ENCODE assay signal across 22 mouse cellular contexts in genomic region chr4:101035131-101035530, GRCm38 (mm10). TPM values are rescaled to one million over a fixed set of nuclear protein-coding genes. Genes with fewer than 3 reads are reported as not detected.
"Had no signal": no experiment of that assay in that cellular context is flagged by ENCODE, and none has a peak within 500 bp of the region (broad histone marks: within the 10 kb centered on the region; RNA-seq: fewer than 3 reads in every experiment).

No protein-coding gene starts in this region.

- H3K9me3 ChIP-seq: limb, embryonic 12.5 days; midbrain, embryonic 12.5 days; neural tube, embryonic 13.5 days had no signal

- H3K4me1 ChIP-seq: limb, embryonic 12.5 days; midbrain, embryonic 12.5 days; neural tube, embryonic 13.5 days had no signal

- DNase-seq: kidney, adult 18-20 months; layer of hippocampus, adult 9-11 months; layer of hippocampus, postnatal 36 days; lung, adult 18-20 months; lung, postnatal 14 days; retina, postnatal 1 day; right cerebral cortex, postnatal 4 days; spleen, adult 18-20 months; thymus, adult 18-20 months; thymus, postnatal 14 days had no signal

- ATAC-seq: inflammation-experienced regulatory T-cells, adult 6 months had no signal

- H3K27ac ChIP-seq: kidney, postnatal 0 days; limb, embryonic 12.5 days; liver, embryonic 14.5 days; midbrain, embryonic 12.5 days; neural tube, embryonic 13.5 days had no signal

- H3K4me3 ChIP-seq: limb, embryonic 12.5 days; midbrain, embryonic 12.5 days; neural tube, embryonic 13.5 days had no signal

- H3K27me3 ChIP-seq: limb, embryonic 12.5 days; midbrain, embryonic 12.5 days; neural tube, embryonic 13.5 days had no signal

- H3K9ac ChIP-seq: limb, embryonic 12.5 days; liver, embryonic 14.5 days; midbrain, embryonic 12.5 days; neural tube, embryonic 13.5 days had no signal

- H3K36me3 ChIP-seq: limb, embryonic 12.5 days; midbrain, embryonic 12.5 days; neural tube, embryonic 13.5 days had no signal

- H3K4me2 ChIP-seq: limb, embryonic 12.5 days; midbrain, embryonic 12.5 days; neural tube, embryonic 13.5 days had no signal

RNA-seq across cellular contexts. Expression of gene Gm10577, which starts 14.6 kb away (rescaled TPM):
- total RNA-seq: layer of hippocampus, adult 18-20 months; layer of hippocampus, postnatal 36 days; left cerebral cortex, adult 8-10 months; left cerebral cortex, postnatal 25 days; liver, adult 2 months; megakaryocyte-erythroid progenitor cell, adult 5-6 weeks had no signal
- polyA plus RNA-seq: inflammation-experienced regulatory T-cells, adult 6 months; kidney, postnatal 0 days; limb, embryonic 12.5 days; liver, adult 2 months; liver, embryonic 14.5 days; midbrain, embryonic 12.5 days; neural tube, embryonic 13.5 days; stomach, embryonic 14.5 days had no signal

RNA-seq across cellular contexts. Expression of gene Raver2, which starts 33.7 kb away (rescaled TPM):
- total RNA-seq: megakaryocyte-erythroid progenitor cell, adult 5-6 weeks had no signal
